Mouse (Mus musculus): ENCODE data around the gene Vim. TPM values are rescaled to one million over a fixed set of nuclear protein-coding genes. Genes with fewer than 3 reads are reported as not detected.
A peak's percentile ranks its signal among the peaks of the same experiment; 100 is the strongest.

The Vim gene
- total RNA-seq (2021): 10 to 100 TPM; 54.3 to 55.5 TPM
- long read RNA-seq, experiment 1, transcript Vim-201 (9 exons, 2,193 nt): major isoform, 19 of 21 reads
- long read RNA-seq, experiment 1, partial matches to known transcripts: 1 of 21 reads
- long read RNA-seq, experiment 1, other reads (novel, unspliced or antisense): 1 of 21 reads
- long read RNA-seq, experiment 2, transcript Vim-201 (9 exons, 2,193 nt): major isoform, 16 of 19 reads
- long read RNA-seq, experiment 2, partial matches to known transcripts: 1 of 19 reads
- long read RNA-seq, experiment 2, other reads (novel, unspliced or antisense): 2 of 19 reads

DNA sequence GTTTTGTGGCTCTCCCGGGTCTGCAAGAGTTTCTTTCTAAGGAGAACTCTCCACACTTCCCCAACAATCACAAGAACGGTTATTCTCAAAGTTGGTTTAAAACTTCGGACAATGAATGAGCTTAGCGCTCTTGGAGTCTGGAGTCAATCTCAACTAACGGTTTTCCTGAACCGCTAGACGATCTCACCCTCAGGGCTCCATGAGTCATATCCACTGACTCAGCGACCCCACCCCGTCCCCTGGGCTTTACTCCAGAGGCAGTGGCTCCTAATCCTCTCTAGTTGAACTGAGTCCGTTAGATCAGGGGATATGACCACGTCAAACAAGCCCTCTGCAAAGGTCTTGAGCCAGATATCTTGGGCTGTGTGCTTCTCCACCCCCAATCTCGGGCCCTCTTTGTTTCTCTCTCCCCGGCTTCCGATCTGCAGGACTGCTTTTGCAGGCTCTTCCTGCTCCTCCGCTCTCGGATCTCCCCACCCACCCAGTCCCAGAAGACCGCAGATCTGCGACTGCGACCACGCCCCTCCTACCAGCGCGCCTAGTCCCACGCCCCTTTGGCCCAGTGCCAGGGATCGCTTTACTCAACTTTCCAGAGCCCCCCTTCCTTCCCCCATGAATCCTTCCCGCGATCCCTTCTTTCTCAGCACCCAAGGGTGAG lies at the start of gene Vim:
Vim (plus strand) TSS at position 520 of the 658 bp plus-strand sequence.
- DNase-seq (ENCODE audit: extremely low spot score in 1 of 2, low spot score in 2 of 2): peak; percentile 37 to 54
- no peak for TF ChIP-seq CTCF (IDR thresholded peaks at IDR 0.05)
- intact Hi-C loops (cut with DNase I): loop anchor here (10.0 kb wide), 1 partner anchor 279 kb away; no protein-coding TSS in a partner anchor
- H3K4me3 ChIP-seq: peak within 1 kb of the TSS; percentile 52
- peak within 1 kb of the TSS; percentile 76 for H3K27ac ChIP-seq

DNA sequence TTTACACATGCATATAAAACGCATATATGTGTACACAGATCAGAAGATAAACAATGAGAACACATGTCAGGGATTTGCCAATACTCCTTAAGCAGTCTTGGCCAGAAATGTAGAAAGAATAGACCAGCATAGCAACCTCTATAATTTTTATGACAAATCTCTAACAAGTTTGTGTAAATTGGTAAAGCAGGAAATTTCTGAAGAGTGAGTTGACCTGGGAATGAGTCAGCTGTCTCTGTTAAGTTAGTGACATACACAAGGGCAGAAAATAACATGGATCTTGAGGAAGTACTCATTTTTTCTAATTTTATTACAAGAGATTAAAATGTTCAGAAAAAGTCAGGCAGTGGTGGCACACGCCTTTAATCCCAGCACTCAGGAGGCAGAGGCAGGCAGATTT lies 47.5 kb upstream of the Vim start:
- intact Hi-C loops (cut with DNase I): loop anchor here (10.0 kb wide), 1 partner anchor 111 kb away; no protein-coding TSS in a partner anchor
- DNase-seq (ENCODE audit: extremely low spot score in 1 of 2, low spot score in 2 of 2): no peak
- TF ChIP-seq CTCF (IDR thresholded peaks at IDR 0.05): no peak

GRCm38 (mm10) chr2:13527125-13527524 lies 46.6 kb upstream of the Vim start:
- no peak for DNase-seq (ENCODE audit: extremely low spot score in 1 of 2, low spot score in 2 of 2)
- intact Hi-C loops (cut with DNase I): loop anchor here (10.0 kb wide), 1 partner anchor 112 kb away; no protein-coding TSS in a partner anchor
- no peak overlapping the region for H3K27ac ChIP-seq
- H3K4me3 ChIP-seq: no peak overlapping the region
- TF ChIP-seq CTCF (IDR thresholded peaks at IDR 0.05): no peak

More for the DNA sequence above, 47.5 kb upstream of the Vim start:
- Histone ChIP-seq H3K4me3 (no peak overlapping the region), H3K27ac (no peak overlapping the region)

- intact Hi-C loops (cut with DNase I): loop anchor here (10.0 kb wide), 1 partner anchor 113 kb away; no protein-coding TSS in a partner anchor
- DNase-seq (ENCODE audit: extremely low spot score in 1 of 2, low spot score in 2 of 2): no peak
- Histone ChIP-seq H3K4me3 (no peak overlapping the region), H3K27ac (no peak overlapping the region)
- no peak for TF ChIP-seq CTCF (IDR thresholded peaks at IDR 0.05)
These were observed 46.2 kb upstream of the Vim start for GRCm38 (mm10) chr2:13527531-13527930.

GRCm38 (mm10) chr2:13529253-13529933 lies 44.3 kb upstream of the Vim start:
- no peak overlapping the region for H3K27ac ChIP-seq
- intact Hi-C loops (cut with DNase I): loop anchor here (10.0 kb wide), 1 partner anchor 115 kb away; no protein-coding TSS in a partner anchor
- TF ChIP-seq CTCF (IDR thresholded peaks at IDR 0.05): no peak
- no peak overlapping the region for H3K4me3 ChIP-seq
- DNase-seq (ENCODE audit: extremely low spot score in 1 of 2, low spot score in 2 of 2): no peak

DNA sequence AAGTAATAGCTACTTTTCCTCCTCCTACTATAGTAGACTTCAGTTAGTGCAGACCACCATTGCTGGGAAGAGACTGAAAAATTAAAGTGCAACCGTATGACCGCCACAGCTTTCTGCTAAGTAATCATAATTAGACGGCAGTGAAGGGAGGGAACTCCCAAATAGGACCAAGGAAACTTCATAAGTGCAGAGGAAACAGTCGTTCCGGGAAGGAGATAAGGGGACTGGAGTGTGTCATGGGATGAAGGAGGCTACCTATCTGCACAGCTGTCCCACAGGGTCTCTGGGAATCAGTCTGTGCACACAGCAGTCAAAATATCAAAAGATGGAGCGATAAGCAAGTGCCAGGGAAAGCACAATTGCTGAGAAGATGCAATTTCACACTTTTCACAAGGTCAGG lies 43.1 kb upstream of the Vim start:
- no peak overlapping the region for H3K4me3 ChIP-seq
- no peak for TF ChIP-seq CTCF (IDR thresholded peaks at IDR 0.05)
- DNase-seq (ENCODE audit: extremely low spot score in 1 of 2, low spot score in 2 of 2): no peak
- intact Hi-C loops (cut with DNase I): no loop called here
- H3K27ac ChIP-seq: no peak overlapping the region

- no peak overlapping the region for H3K4me3 ChIP-seq
- intact Hi-C loops (cut with DNase I): no loop called here
- no peak overlapping the region for H3K27ac ChIP-seq
- no peak for DNase-seq (ENCODE audit: extremely low spot score in 1 of 2, low spot score in 2 of 2)
- TF ChIP-seq CTCF (IDR thresholded peaks at IDR 0.05): no peak; the same call in 1 of the 2 replicates
These were observed 37.0 kb upstream of the Vim start for GRCm38 (mm10) chr2:13536747-13537146.

DNA sequence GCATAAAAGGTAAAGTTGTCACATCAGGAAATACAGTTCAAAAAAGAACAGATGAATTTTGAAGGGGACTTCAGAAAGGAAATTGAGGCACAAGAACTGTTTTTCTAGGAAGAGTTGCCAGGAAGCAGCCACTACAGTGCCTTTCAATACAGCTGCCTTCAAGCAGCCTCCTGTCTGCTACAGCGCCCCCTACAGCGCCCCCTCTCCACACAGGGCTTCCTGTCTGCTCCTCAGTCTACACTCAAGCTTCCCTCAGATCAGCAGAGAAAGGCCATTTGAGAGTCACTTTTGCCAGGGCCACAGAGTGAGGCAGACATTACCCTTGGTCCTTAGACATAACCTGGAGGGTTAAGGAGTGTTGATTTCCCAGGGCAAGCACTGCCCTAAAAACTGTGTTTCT lies 36.0 kb upstream of the Vim start:
- Histone ChIP-seq H3K4me3 (no peak overlapping the region), H3K27ac (no peak overlapping the region)
- intact Hi-C loops (cut with DNase I): no loop called here
- TF ChIP-seq CTCF (IDR thresholded peaks at IDR 0.05): no peak; the same call in none of the 2 replicates
- DNase-seq (ENCODE audit: extremely low spot score in 1 of 2, low spot score in 2 of 2): no peak

- no peak overlapping the region for H3K27ac ChIP-seq
- H3K4me3 ChIP-seq: no peak overlapping the region
- no peak for DNase-seq (ENCODE audit: extremely low spot score in 1 of 2, low spot score in 2 of 2)
- no peak for TF ChIP-seq CTCF (IDR thresholded peaks at IDR 0.05)
- intact Hi-C loops (cut with DNase I): no loop called here
These were observed 35.5 kb upstream of the Vim start for GRCm38 (mm10) chr2:13538258-13538657.

DNA sequence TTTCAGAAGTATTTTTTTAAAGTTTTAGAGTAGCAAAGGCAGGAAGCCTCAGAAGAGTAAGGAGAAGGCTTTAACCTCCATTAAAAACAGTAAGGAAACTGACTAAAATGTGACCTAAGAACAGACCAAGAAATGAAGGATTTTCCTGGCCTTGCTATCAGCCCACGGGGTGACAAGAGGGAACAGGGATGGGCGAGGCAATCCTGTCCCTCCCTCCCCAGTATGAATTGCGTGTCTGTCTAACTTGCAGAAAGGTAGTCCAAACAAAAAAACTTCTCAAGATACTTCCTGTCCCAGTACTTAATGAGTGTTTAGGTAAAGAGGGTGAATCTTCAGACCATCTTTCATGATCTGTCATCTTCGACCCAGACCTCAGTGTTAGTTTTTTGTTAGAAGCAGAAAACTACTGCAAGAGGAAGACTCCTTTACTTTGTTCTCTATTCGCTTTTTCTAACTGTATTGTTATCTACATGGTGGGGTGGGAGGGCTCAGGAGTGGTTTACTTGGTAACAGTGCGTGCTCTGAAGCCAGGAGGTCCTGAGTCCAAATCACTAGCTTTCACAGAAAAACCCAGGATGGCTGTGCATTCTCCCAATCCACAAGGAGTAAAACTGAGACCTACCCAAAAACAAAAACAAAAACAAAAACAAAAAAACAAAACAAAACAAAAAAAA lies 34.9 kb upstream of the Vim start:
- DNase-seq (ENCODE audit: extremely low spot score in 1 of 2, low spot score in 2 of 2): no peak
- no peak overlapping the region for H3K4me3 ChIP-seq
- intact Hi-C loops (cut with DNase I): no loop called here
- H3K27ac ChIP-seq: no peak overlapping the region
- no peak for TF ChIP-seq CTCF (IDR thresholded peaks at IDR 0.05)

DNA sequence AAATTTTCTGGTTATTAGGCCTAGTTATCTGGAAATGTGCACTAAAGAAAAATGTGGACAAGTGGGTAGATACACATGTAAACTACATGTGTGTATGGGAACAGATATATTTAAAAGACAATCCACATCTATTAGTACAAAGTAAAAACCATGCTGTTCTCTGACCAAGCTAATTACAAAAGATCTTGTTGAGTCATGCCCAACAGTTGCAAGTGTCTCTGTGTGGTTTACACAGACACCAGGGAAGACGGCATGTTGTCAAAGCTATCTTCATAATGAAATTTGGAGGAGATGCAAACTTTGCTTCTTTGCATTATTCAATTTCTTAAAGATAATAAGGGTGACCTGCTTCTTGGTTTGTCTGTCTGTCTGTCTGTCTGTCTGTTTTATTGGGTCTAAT lies 33.9 kb upstream of the Vim start:
- H3K4me3 ChIP-seq: no peak overlapping the region
- DNase-seq (ENCODE audit: extremely low spot score in 1 of 2, low spot score in 2 of 2): no peak
- intact Hi-C loops (cut with DNase I): no loop called here
- H3K27ac ChIP-seq: no peak overlapping the region
- TF ChIP-seq CTCF (IDR thresholded peaks at IDR 0.05): no peak

Data from left cerebral cortex, adult 2 months (tissue).